Mouse (Mus musculus) hindbrain, embryonic 14.5 days (tissue): ENCODE results near the gene Il4. TPM values are rescaled to one million over a fixed set of nuclear protein-coding genes. Genes with fewer than 3 reads are reported as not detected.

ENCODE experiments used
- ATAC-seq: fragments of 200-750 bp; cut with Nextera tagmentation; 2 replicates; pipeline ENCODE4 v1.8.0; 2017; ENCODE audit warnings: moderate number of reproducible peaks, mild to moderate bottlenecking, moderate TSS enrichment, moderate library complexity; ENCODE audit not compliant: low FRiP score
- DNase-seq: peaks from one replicate; pipeline ENCODE4 v3.0.0-alpha.2; 2015; ENCODE audit warnings: low spot score
- H3K27ac ChIP-seq: fragments of 300-500 bp; sonication (generic); 2 replicates; pipeline ENCODE4 v1.5.1; 2014; ENCODE audit warnings: mild to moderate bottlenecking, moderate library complexity
- H3K27me3 ChIP-seq: fragments of 300-500 bp; sonication (generic); 2 replicates; pipeline ENCODE4 v1.6.1; 2014; ENCODE audit warnings: mild to moderate bottlenecking, low read length, mixed read lengths; ENCODE audit not compliant: control insufficient read depth, insufficient read depth
- H3K36me3 ChIP-seq: fragments of 300-500 bp; sonication (generic); replicated peaks from 2 replicates; pipeline ENCODE4 v1.6.1; 2014; ENCODE audit not compliant: control insufficient read depth, insufficient read depth
- H3K4me1 ChIP-seq: fragments of 300-500 bp; sonication (generic); replicated peaks from 2 replicates; pipeline ENCODE4 v1.6.1; 2014; ENCODE audit warnings: antibody characterized with exemption, low read length, mixed read lengths; ENCODE audit not compliant: control insufficient read depth, insufficient read depth
- H3K4me2 ChIP-seq: fragments of 300-500 bp; sonication (generic); replicated peaks from 2 replicates; pipeline ENCODE4 v1.6.1; 2014; ENCODE audit warnings: mild to moderate bottlenecking, moderate library complexity
- H3K4me3 ChIP-seq: fragments of 300-500 bp; sonication (generic); replicated peaks from 2 replicates; pipeline ENCODE4 v1.5.1; 2014; ENCODE audit warnings: mild to moderate bottlenecking, low read length
- H3K9ac ChIP-seq: fragments of 300-500 bp; sonication (generic); 2 replicates; pipeline ENCODE4 v1.6.1; 2014
- H3K9me3 ChIP-seq: fragments of 300-500 bp; sonication (generic); 2 replicates; pipeline ENCODE4 v1.6.1; 2016; ENCODE audit warnings: low read length; ENCODE audit not compliant: control insufficient read depth
- WGBS: fragments of 180-500 bp; shearing (Covaris S2); extraction: QIAGEN DNeasy Blood & Tissue Kit; methylation state at CpG from one replicate; pipeline ENCODE4 v1.1.7; 2014; 5-methylcytosine and 5-hydroxymethylcytosine counted together
- polyA plus RNA-seq: library from polyadenylated mRNA; unstranded; fragments of >200 nt; fragmentation: Nextera tagmentation; extraction: Ambion mirVana; gene quantifications from 2 replicates; pipeline ENCODE4 v1.2.1, GENCODE M21; 2014

Gene Il4
- 8.3 and 8.5 TPM in 2 replicates for polyA plus RNA-seq

DNA sequence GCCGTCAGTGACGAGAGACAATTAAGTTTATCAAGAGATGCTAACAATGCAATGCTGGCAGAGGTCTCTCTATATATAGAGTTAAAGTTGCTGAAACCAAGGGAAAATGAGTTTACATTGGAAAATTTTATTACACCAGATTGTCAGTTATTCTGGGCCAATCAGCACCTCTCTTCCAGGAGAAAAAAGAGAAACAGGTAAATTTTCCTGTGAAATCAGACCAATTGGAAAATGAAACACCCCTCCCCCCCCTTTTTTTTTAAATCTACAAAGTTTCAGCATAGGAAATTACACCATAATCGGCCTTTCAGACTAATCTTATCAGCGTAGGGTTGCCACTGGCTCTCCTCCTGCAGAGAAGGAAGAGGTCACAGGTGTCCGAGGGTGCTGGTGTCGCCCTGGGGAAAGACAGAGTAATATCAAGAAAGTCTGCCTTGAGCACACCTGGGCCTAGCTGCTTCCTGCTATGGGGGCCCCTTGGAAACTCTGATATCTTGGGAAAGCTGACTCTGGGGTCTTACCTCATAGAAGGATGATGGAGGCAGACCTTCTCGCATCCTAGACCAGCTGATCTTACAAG lies at the start of gene Il4:
Gene Il4 (minus strand): TSS at position 51 of the 580 bp plus-strand sequence.
- Histone ChIP-seq H3K4me3 (no peak within 1 kb of the TSS), H3K4me1 (no peaks in the 10 kb centered on the region), H3K36me3 (no peaks in the 10 kb centered on the region), H3K4me2 (no peak within 1 kb of the TSS), H3K9me3 (no peaks in the 10 kb centered on the region), H3K9ac (no peak within 1 kb of the TSS), H3K27ac (no peak within 1 kb of the TSS), H3K27me3 (no peaks in the 10 kb centered on the region)
- DNase-seq (no peak), ATAC-seq (no peak)
- WGBS, result 88% methylated on average over 7 of the region's 7 CpGs

GRCm38 (mm10) chr11:53664091-53664490 lies 45.6 kb upstream of the Il4 start:
- Histone ChIP-seq H3K9me3 (no peaks in the 10 kb centered on the region), H3K36me3 (peaks cover 24% of the 10 kb centered on the region), H3K9ac (no peak overlapping the region), H3K27ac (no peak overlapping the region), H3K4me1 (no peaks in the 10 kb centered on the region), H3K27me3 (no peaks in the 10 kb centered on the region), H3K4me2 (no peak overlapping the region), H3K4me3 (no peak overlapping the region)
- 88% methylated on average over 5 of the region's 5 CpGs for WGBS
- DNase-seq, result no peak
- no peak for ATAC-seq

DNA sequence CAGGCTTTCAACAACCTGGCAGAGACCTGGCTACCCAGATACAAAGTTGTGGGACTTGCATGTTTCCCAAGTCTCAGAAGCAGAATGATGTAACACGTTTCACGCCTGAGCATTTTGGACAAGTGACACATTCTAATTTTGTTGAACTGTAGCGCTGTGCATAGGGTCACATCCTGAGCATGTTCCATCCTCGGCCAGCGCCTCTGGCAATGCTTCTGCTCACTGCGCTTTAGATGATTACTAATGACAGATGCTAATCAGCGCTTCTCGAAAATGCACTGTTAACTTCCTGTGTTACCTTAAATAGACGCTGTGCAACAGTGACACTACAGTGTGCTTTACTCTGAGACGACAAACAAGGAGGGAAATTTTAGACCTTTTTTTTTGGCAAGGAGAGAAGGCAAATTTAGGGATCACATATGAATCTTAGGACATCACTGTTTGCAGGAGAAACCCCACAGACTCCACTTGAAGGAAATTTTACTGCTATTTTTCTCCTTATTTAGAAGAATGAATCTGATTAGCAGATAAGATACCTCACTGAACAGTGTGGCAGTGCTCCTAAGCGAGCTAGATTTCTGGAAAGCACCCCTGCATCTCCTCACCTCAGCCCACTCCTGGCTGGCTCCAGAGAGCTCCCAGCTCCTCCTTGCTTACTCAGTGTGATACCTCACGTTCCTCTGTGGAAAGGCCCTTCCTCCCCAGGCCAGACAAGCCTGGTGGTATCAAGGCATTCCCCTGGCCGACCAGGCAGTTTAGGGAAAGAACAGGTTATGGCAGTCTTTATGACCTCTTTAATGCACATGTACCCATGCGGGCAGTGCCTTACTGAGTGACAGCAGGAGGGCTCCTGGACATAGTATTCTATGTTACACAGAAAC lies 44.6 kb upstream of the Il4 start:
- H3K9me3 ChIP-seq, result no peaks in the 10 kb centered on the region
- H3K4me3 ChIP-seq, result no peak overlapping the region
- 82% methylated on average over 14 of the region's 14 CpGs for WGBS
- no peaks in the 10 kb centered on the region for H3K4me1 ChIP-seq
- no peaks in the 10 kb centered on the region for H3K27me3 ChIP-seq
- H3K9ac ChIP-seq, result no peak overlapping the region
- H3K36me3 ChIP-seq, result peaks cover 17% of the 10 kb centered on the region
- ATAC-seq (no peak), DNase-seq (no peak)
- no peak overlapping the region for H3K27ac ChIP-seq
- H3K4me2 ChIP-seq, result no peak overlapping the region

DNA sequence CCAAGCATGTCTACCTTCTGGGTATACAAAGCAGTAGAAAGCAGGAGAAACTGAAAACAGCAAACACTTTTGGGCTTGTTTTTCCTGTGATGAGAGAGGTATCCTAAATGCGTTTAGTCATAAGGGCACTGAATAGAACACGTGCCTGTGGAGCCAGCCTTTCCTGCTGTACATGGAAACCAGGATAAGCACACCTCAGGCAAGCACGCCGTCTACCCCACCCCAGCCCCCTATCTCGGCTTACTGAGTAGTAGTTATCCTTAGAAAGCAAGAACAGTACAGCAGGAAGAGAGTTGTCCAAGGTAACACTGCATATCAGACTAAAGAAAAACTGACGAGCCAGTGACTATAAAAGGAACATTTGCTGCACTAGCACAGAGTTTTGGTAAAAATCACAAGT lies 39.4 kb upstream of the Il4 start:
- 94% methylated on average over 6 of the region's 6 CpGs for WGBS
- H3K4me1 ChIP-seq, result no peaks in the 10 kb centered on the region
- DNase-seq (no peak), ATAC-seq (no peak)
- H3K36me3 ChIP-seq, result peaks cover 9% of the 10 kb centered on the region; the same call in 1 of the 2 replicates
- H3K9ac ChIP-seq, result no peak overlapping the region
- no peak overlapping the region for H3K4me2 ChIP-seq
- H3K27ac ChIP-seq, result no peak overlapping the region
- H3K27me3 ChIP-seq, result no peaks in the 10 kb centered on the region
- no peaks in the 10 kb centered on the region for H3K9me3 ChIP-seq
- no peak overlapping the region for H3K4me3 ChIP-seq

- Histone ChIP-seq H3K4me3 (no peak overlapping the region), H3K36me3 (peaks cover 9% of the 10 kb centered on the region; the same call in 1 of the 2 replicates), H3K4me1 (no peaks in the 10 kb centered on the region), H3K9ac (no peak overlapping the region), H3K9me3 (no peaks in the 10 kb centered on the region), H3K27me3 (no peaks in the 10 kb centered on the region), H3K27ac (no peak overlapping the region), H3K4me2 (no peak overlapping the region)
- DNase-seq (no peak), ATAC-seq (no peak)
- 89% methylated on average over 8 of the region's 8 CpGs for WGBS
Observed at GRCm38 (mm10) chr11:53657381-53657780, 38.9 kb upstream of the Il4 start.

DNA sequence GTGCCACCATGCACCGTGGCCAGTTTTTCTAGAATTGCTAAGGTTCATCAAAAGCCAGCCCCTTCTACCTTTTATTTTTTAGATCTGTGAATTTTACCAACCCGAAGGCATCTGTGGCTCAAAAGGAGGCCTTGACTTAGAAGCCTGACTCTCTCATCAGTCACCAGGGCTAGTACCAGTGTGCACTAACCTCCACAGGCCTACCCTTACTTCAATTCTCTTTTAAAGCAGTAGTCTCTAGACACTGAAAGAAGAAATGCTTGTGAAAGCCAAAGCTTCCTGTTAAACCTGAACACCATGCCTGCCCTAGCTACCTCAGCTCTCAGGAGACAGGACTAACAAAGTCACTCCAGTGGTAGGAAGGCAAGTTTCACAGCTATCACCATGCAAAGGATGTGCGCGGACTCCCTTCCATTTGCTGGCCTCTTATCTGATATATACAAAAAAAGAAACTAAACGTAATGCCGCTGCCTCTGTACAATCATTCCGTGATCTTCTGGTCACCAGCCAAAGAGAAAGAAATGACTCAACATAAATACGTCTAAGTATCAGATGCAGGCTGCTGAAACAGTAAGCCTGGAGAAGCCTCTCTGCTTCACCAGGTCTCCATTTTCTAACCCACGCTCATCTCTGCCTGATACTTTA lies 38.2 kb upstream of the Il4 start:
- no peak for ATAC-seq
- no peaks in the 10 kb centered on the region for H3K4me1 ChIP-seq
- no peak overlapping the region for H3K9ac ChIP-seq
- H3K27ac ChIP-seq, result no peak overlapping the region
- no peaks in the 10 kb centered on the region for H3K9me3 ChIP-seq
- 91% methylated on average over 9 of the region's 9 CpGs for WGBS
- H3K4me3 ChIP-seq, result no peak overlapping the region
- no peak overlapping the region for H3K4me2 ChIP-seq
- no peaks in the 10 kb centered on the region for H3K27me3 ChIP-seq
- DNase-seq, result no peak
- peaks cover 14% of the 10 kb centered on the region; the same call in 1 of the 2 replicates for H3K36me3 ChIP-seq

DNA sequence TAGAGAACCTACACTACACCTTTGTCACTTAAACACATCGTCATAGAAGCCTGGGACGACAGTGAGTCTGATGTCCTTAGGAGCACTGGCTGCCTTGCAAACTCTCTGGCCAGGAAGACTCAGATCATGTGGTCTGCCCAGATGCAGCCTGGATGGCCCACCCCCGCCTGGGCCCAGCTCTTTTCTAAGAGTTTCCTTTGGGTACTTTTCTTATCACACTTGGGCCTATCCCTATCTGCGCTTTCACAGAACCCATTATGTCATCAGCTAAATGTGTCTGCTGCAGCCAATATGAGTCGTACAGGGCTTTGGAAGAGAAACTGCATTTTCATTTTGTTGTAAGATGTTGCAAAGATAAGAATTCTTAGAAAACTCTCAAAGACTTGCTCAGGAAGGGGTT lies 36.6 kb upstream of the Il4 start:
- no peaks in the 10 kb centered on the region for H3K4me1 ChIP-seq
- WGBS, result 96% methylated on average over 5 of the region's 5 CpGs
- H3K9me3 ChIP-seq, result no peaks in the 10 kb centered on the region
- no peak for ATAC-seq
- peaks cover 25% of the 10 kb centered on the region for H3K36me3 ChIP-seq
- H3K27me3 ChIP-seq, result no peaks in the 10 kb centered on the region
- no peak for DNase-seq
- H3K4me2 ChIP-seq, result no peak overlapping the region
- no peak overlapping the region for H3K4me3 ChIP-seq
- H3K9ac ChIP-seq, result no peak overlapping the region
- H3K27ac ChIP-seq, result no peak overlapping the region

- ATAC-seq (no peak), DNase-seq (no peak)
- Histone ChIP-seq H3K4me1 (no peaks in the 10 kb centered on the region), H3K36me3 (peaks cover 29% of the 10 kb centered on the region), H3K9me3 (no peaks in the 10 kb centered on the region), H3K9ac (no peak overlapping the region), H3K4me3 (no peak overlapping the region), H3K4me2 (no peak overlapping the region), H3K27me3 (no peaks in the 10 kb centered on the region), H3K27ac (no peak overlapping the region)
- WGBS, result 97% methylated on average over 2 of the region's 2 CpGs
Observed at GRCm38 (mm10) chr11:53652427-53652826, 34.0 kb upstream of the Il4 start.

GRCm38 (mm10) chr11:53651441-53651840 lies 33.0 kb upstream of the Il4 start:
- DNase-seq, result no peak
- no peak for ATAC-seq
- Histone ChIP-seq H3K36me3 (peaks cover 29% of the 10 kb centered on the region), H3K9ac (no peak overlapping the region), H3K27ac (no peak overlapping the region), H3K4me2 (no peak overlapping the region), H3K4me1 (no peaks in the 10 kb centered on the region), H3K27me3 (no peaks in the 10 kb centered on the region), H3K9me3 (no peaks in the 10 kb centered on the region), H3K4me3 (no peak overlapping the region)
- WGBS, result 97% methylated on average over 4 of the region's 4 CpGs
